Mouse (Mus musculus) kidney, postnatal 36 days (tissue): Measurements from ENCODE around the gene Txndc2.

ENCODE experiments used
- DNase-seq, 2 experiments: peaks; one replicate each; pipeline ENCODE4 v3.0.0; 2021 to 2022; ENCODE audit warnings: mixed read lengths in 2 of 2

The Txndc2 gene

DNA sequence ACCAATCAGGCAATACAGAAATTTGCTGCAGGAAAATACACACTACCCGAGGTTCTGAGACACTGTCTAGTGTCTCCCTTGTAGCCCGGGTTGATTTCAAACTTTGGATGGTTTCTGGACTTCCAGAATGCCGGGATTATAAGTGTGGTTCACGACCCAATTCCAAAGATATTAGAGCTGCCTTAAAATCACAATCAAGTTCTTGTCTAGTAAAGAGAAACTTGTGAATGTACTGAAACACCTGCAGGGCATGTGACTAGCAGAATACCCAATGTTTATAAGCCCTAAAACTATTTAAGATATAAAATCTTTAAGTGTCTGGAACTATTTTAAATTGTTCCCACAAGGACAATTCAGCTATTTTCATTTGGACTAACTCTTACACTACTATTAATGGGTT is 30.2 kb downstream of the Txndc2 start:
- DNase-seq: no peak

DNA sequence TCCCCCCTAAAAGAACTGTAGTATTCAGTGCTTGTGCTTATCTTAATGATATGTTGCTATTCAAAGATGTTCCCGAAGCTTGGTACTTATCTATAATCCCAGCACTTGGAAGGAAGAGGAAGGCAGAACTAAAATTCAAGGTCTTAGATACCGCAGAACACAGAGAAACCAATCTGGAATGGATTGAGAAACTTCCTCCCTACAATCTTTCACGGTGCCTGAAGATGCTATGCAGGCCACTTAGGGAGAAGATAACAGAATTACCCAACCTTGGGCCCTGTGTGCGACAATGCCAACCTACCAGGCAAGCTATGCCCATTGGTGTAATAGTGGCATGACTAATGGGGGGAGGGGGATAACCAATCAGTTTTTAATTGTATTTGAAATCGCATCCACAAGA is 33.2 kb downstream of the Txndc2 start:
- no peak for DNase-seq

DNA sequence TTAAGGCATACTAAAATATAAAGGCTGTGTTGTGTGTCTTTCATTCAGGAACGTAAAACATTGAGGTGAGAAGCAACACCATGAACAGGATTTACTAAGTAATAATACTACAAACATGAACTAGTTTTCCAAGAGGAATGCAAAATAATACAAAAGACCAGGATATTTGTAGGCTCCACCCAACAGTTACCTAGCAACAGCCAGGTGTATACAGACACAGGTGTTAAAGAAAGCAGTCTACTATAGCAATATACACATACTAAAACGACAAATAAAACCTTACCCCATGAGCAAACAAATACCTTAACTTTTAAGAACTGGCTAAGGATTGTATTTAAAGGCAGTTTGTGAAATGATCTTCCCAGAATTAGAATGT is 33.7 kb downstream of the Txndc2 start:
- no peak for DNase-seq

DNA sequence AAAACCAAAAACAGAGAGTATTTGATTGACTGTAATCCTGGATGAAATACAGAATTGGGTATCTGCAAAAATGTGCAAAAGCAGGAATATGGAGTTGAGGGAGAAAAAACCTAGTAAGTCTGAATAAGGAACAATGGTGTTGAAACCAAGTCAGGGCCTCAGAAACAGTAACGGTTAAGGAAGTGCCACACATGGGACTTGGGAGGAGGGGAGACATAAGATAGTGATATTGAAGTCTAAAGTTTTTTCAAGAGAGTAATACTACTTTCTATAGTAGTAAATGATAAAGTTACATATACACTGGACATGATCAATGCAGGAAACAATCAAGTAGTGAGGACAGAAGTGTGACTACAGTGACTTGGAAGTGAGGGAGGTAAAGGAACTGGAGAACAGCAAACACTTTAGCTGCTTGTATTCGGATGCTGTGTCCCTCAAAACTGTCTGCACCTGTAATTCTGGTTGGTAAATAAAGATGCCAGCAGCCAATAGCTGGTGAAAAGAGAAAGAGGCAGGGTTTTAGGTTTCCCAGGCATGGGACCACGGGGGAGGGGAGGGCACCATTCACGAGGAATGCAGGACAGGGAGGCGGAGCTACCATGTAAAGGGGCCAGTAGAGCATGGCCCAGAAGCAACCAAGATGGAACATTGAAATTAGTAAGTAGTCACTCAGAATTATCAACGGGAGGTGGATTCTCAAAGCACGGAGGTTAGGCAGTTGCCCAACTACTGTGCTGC is 34.2 kb downstream of the Txndc2 start:
- DNase-seq: peak; percentile 17 to 45

- no peak for DNase-seq
Measured at GRCm38 (mm10) chr17:65606014-65606413, 36.0 kb downstream of the Txndc2 start.

- DNase-seq: no peak
Measured at GRCm38 (mm10) chr17:65604892-65605291, 37.1 kb downstream of the Txndc2 start.

DNA sequence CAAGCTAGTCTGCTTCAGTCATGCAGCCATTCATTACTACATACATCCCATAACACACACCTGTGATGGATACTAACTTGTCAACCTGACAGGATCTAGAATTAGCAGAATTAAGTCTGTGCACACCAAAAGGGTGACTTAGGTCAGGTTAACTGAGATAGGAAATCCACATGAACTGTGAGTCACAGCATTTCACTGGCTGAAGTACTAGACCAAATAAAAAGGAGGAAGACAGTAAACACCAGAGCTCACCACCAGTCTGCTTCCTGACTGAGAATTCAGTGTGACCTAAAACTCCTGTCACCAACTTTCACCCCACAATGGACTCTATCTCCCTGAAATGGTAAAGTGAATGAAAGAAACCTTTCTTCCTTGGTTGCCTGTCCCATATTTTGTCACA is 37.7 kb downstream of the Txndc2 start:
- DNase-seq: no peak

GRCm38 (mm10) chr17:65597857-65598486 is 44.0 kb downstream of the Txndc2 start:
- no peak for DNase-seq

GRCm38 (mm10) chr17:65594687-65595086 is 47.3 kb downstream of the Txndc2 start:
- no peak for DNase-seq
